Mouse (Mus musculus): Measurements from ENCODE around the gene Ank3. TPM values are rescaled to one million over a fixed set of nuclear protein-coding genes. Genes with fewer than 3 reads are reported as not detected.

The Ank3 gene
- polyA plus RNA-seq, 1 experiment from 2014 or later, result 21.6 TPM

DNA sequence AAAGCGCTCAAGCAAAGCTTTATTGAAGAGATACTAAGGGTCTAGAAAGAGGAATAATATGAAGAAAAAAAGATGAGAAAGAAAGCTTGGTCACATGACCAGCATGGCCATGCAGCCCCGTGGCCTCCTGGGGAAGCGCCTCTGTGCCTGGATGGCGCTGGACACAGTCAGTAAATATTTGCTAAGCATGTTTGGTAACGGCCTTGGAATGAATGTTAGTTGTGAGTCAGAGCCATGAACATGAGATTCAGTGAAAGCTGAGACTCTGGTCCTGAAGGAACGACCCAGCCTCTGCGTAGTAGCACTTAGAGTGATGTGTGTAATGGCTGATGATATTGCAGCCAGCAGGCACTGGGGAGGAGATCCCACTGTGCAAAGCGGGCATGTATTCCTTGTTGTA, 531.9 kb downstream of the Ank3 start:
- Histone ChIP-seq H3K4me2 (replicated peaks; ENCODE audit: low read depth) (no peak overlapping the region), H3K27ac (ENCODE audit: low read depth, low read length) (no peak overlapping the region), H3K9ac (ENCODE audit: low read depth, low read length) (no peak overlapping the region), H3K27me3 (replicated peaks; ENCODE audit: control insufficient read depth, insufficient read depth, low read length) (no peaks in the 10 kb centered on the region), H3K36me3 (ENCODE audit: control insufficient read depth, insufficient read depth) (0 out of 2 replicates have a peak, but pooled peaks cover 4% of the 10 kb centered on the region), H3K4me3 (ENCODE audit: low read depth, low read length) (no peak overlapping the region), H3K4me1 (replicated peaks; ENCODE audit: control insufficient read depth, insufficient read depth, low read length) (no peaks in the 10 kb centered on the region), H3K9me3 (ENCODE audit: control insufficient read depth) (no peaks in the 10 kb centered on the region)
- 71% methylated on average over 8 of the region's 8 CpGs for WGBS
- no peak for ATAC-seq
- TF ChIP-seq CTCF (IDR thresholded peaks at IDR 0.05; ENCODE audit: low read depth), result no peak

GRCm38 (mm10) chr10:69936443-69937067, 538.0 kb downstream of the Ank3 start:
- H3K9ac ChIP-seq (ENCODE audit: low read depth, low read length), result no peak overlapping the region
- peak; percentile 83 for ATAC-seq
- no peak overlapping the region for H3K4me2 ChIP-seq (replicated peaks; ENCODE audit: low read depth)
- H3K27me3 ChIP-seq (replicated peaks; ENCODE audit: control insufficient read depth, insufficient read depth, low read length), result no peaks in the 10 kb centered on the region
- WGBS, result 47% methylated on average over 5 of the region's 5 CpGs
- H3K4me1 ChIP-seq (replicated peaks; ENCODE audit: control insufficient read depth, insufficient read depth, low read length), result no peaks in the 10 kb centered on the region; the same call in 1 of the 2 replicates
- H3K4me3 ChIP-seq (ENCODE audit: low read depth, low read length), result no peak overlapping the region
- no peaks in the 10 kb centered on the region for H3K9me3 ChIP-seq (ENCODE audit: control insufficient read depth)
- peak overlapping the region; percentile 84 for H3K27ac ChIP-seq (ENCODE audit: low read depth, low read length)
- 0 out of 2 replicates have a peak, but pooled peaks cover 6% of the 10 kb centered on the region for H3K36me3 ChIP-seq (ENCODE audit: control insufficient read depth, insufficient read depth)
- no peak for TF ChIP-seq CTCF (IDR thresholded peaks at IDR 0.05; ENCODE audit: low read depth)

- WGBS, result 74% methylated on average over 7 of the region's 7 CpGs
- Histone ChIP-seq H3K27me3 (replicated peaks; ENCODE audit: control insufficient read depth, insufficient read depth, low read length) (no peaks in the 10 kb centered on the region), H3K9ac (ENCODE audit: low read depth, low read length) (no peak overlapping the region), H3K4me1 (replicated peaks; ENCODE audit: control insufficient read depth, insufficient read depth, low read length) (no peaks in the 10 kb centered on the region; the same call in 1 of the 2 replicates), H3K4me2 (replicated peaks; ENCODE audit: low read depth) (no peak overlapping the region), H3K27ac (ENCODE audit: low read depth, low read length) (peak overlapping the region; percentile 84), H3K36me3 (ENCODE audit: control insufficient read depth, insufficient read depth) (0 out of 2 replicates have a peak, but pooled peaks cover 6% of the 10 kb centered on the region), H3K9me3 (ENCODE audit: control insufficient read depth) (no peaks in the 10 kb centered on the region), H3K4me3 (ENCODE audit: low read depth, low read length) (no peak overlapping the region)
- peak; percentile 53 for ATAC-seq
- TF ChIP-seq CTCF (IDR thresholded peaks at IDR 0.05; ENCODE audit: low read depth), result no peak
Measured at GRCm38 (mm10) chr10:69937291-69937921, 538.8 kb downstream of the Ank3 start.

- no peaks in the 10 kb centered on the region for H3K27me3 ChIP-seq (replicated peaks; ENCODE audit: control insufficient read depth, insufficient read depth, low read length)
- no peak overlapping the region for H3K9ac ChIP-seq (ENCODE audit: low read depth, low read length)
- 0 out of 2 replicates have a peak overlapping the region, but pooled peaks have one; percentile 1 for H3K4me2 ChIP-seq (replicated peaks; ENCODE audit: low read depth)
- H3K27ac ChIP-seq (ENCODE audit: low read depth, low read length), result peak overlapping the region; percentile 58
- 34% methylated on average over 7 of the region's 7 CpGs for WGBS
- ATAC-seq, result peak; percentile 32
- TF ChIP-seq CTCF (IDR thresholded peaks at IDR 0.05; ENCODE audit: low read depth), result no peak
- H3K4me1 ChIP-seq (replicated peaks; ENCODE audit: control insufficient read depth, insufficient read depth, low read length), result no peaks in the 10 kb centered on the region; the same call in 1 of the 2 replicates
- H3K36me3 ChIP-seq (ENCODE audit: control insufficient read depth, insufficient read depth), result 0 out of 2 replicates have a peak, but pooled peaks cover 6% of the 10 kb centered on the region
- H3K9me3 ChIP-seq (ENCODE audit: control insufficient read depth), result no peaks in the 10 kb centered on the region
- H3K4me3 ChIP-seq (ENCODE audit: low read depth, low read length), result no peak overlapping the region
Measured at GRCm38 (mm10) chr10:69939144-69939543, 540.6 kb downstream of the Ank3 start.

DNA sequence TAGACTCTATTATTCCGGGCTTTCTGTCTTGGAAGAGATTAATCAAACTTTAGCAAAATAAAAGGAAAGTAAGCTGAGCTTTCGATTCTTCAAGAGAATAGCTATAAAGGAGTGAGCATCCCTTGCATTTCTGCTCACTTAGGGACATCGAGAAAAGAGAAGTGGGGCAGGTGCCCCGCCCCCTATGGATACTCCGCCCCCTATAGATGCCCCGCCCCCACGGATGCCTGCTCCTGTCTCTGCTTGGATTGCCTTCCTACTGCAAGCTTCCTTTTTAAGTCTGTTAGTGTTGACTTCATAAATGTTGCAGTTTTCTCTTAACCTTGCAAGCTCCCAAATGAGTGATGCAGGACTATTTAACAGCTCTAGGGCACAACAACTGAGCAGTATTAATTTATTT, 541.4 kb downstream of the Ank3 start:
- Histone ChIP-seq H3K4me3 (ENCODE audit: low read depth, low read length) (no peak overlapping the region), H3K9ac (ENCODE audit: low read depth, low read length) (no peak overlapping the region), H3K27me3 (replicated peaks; ENCODE audit: control insufficient read depth, insufficient read depth, low read length) (no peaks in the 10 kb centered on the region), H3K4me2 (replicated peaks; ENCODE audit: low read depth) (no peak overlapping the region), H3K36me3 (ENCODE audit: control insufficient read depth, insufficient read depth) (0 out of 2 replicates have a peak, but pooled peaks cover 6% of the 10 kb centered on the region), H3K27ac (ENCODE audit: low read depth, low read length) (no peak overlapping the region; the same call in 1 of the 2 replicates), H3K9me3 (ENCODE audit: control insufficient read depth) (no peaks in the 10 kb centered on the region), H3K4me1 (replicated peaks; ENCODE audit: control insufficient read depth, insufficient read depth, low read length) (no peaks in the 10 kb centered on the region; the same call in 1 of the 2 replicates)
- 71% methylated on average over 7 of the region's 7 CpGs for WGBS
- no peak for ATAC-seq
- no peak for TF ChIP-seq CTCF (IDR thresholded peaks at IDR 0.05; ENCODE audit: low read depth)

GRCm38 (mm10) chr10:69941001-69941400, 542.4 kb downstream of the Ank3 start:
- H3K27me3 ChIP-seq (replicated peaks; ENCODE audit: control insufficient read depth, insufficient read depth, low read length), result no peaks in the 10 kb centered on the region
- no peaks in the 10 kb centered on the region; the same call in 1 of the 2 replicates for H3K4me1 ChIP-seq (replicated peaks; ENCODE audit: control insufficient read depth, insufficient read depth, low read length)
- no peak overlapping the region for H3K9ac ChIP-seq (ENCODE audit: low read depth, low read length)
- no peak for ATAC-seq
- no peaks in the 10 kb centered on the region for H3K36me3 ChIP-seq (ENCODE audit: control insufficient read depth, insufficient read depth)
- no peak overlapping the region for H3K4me2 ChIP-seq (replicated peaks; ENCODE audit: low read depth)
- H3K4me3 ChIP-seq (ENCODE audit: low read depth, low read length), result no peak overlapping the region
- no peaks in the 10 kb centered on the region for H3K9me3 ChIP-seq (ENCODE audit: control insufficient read depth)
- WGBS, result 71% methylated on average over 7 of the region's 7 CpGs
- H3K27ac ChIP-seq (ENCODE audit: low read depth, low read length), result peak overlapping the region; percentile 22; the same call in 1 of the 2 replicates
- TF ChIP-seq CTCF (IDR thresholded peaks at IDR 0.05; ENCODE audit: low read depth), result no peak

All from intestine, postnatal 0 days (tissue).